Mouse (Mus musculus): ENCODE results near the gene Fam155a. TPM values are rescaled to one million over a fixed set of nuclear protein-coding genes. Genes with fewer than 3 reads are reported as not detected.

The Fam155a gene
- total and polyA plus RNA-seq, 2 experiments from 2014 or later: 0.04 to 1.4 TPM

DNA sequence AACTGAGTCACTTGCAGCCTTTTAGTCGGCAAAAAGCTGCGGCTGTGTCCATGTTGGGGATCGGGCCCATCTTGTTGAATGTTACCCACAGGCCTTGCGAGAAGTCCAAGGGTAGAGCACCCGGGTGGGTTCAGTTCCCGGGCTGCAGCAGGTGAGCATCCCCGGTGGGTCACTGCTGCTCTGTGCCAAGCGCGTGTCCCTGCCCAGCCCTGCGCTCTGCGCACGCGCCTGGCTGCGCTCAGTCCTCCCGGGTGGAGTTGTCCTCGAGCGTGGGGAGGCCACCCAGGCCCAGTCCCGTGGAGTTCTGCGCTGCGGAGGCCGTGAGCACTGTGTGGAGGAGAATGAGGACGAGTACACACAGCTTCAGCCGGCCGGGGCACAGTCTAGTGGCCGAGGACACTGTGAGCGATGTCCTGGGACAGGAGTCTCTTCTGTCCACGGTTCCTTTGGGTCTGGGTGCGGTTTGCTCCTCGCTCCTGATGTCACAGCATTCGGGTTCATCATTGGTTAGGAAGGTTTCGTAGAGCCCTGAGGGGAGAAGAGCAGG is 563.4 kb downstream of the Fam155a start:
- no peak overlapping the region for H3K9ac ChIP-seq (replicated peaks; ENCODE audit: low read depth, low read length)
- no peak overlapping the region for H3K4me3 ChIP-seq (ENCODE audit: low read depth, low read length)
- H3K4me1 ChIP-seq (ENCODE audit: control insufficient read depth, insufficient read depth): no peaks in the 10 kb centered on the region
- no peak for TF ChIP-seq EP300 (IDR thresholded peaks at IDR 0.05; ENCODE audit: low read depth)
- TF ChIP-seq CTCF (IDR thresholded peaks at IDR 0.05; ENCODE audit: low read depth): no peak
- H3K4me2 ChIP-seq (ENCODE audit: low read depth, low read length): no peak overlapping the region
- H3K9me3 ChIP-seq (replicated peaks; ENCODE audit: control insufficient read depth, low read length): no peaks in the 10 kb centered on the region
- no peak for DNase-seq (ENCODE audit: low spot score)
- no peak for ATAC-seq (ENCODE audit: insufficient read depth, low read depth)
- 90% methylated on average over 31 of the region's 31 CpGs for WGBS
- no peak overlapping the region for H3K27ac ChIP-seq (ENCODE audit: low read depth)
- H3K27me3 ChIP-seq (ENCODE audit: control insufficient read depth, insufficient read depth, low read length): no peaks in the 10 kb centered on the region
- no peaks in the 10 kb centered on the region for H3K36me3 ChIP-seq (replicated peaks; ENCODE audit: control insufficient read depth, insufficient read depth, low read length)

DNA sequence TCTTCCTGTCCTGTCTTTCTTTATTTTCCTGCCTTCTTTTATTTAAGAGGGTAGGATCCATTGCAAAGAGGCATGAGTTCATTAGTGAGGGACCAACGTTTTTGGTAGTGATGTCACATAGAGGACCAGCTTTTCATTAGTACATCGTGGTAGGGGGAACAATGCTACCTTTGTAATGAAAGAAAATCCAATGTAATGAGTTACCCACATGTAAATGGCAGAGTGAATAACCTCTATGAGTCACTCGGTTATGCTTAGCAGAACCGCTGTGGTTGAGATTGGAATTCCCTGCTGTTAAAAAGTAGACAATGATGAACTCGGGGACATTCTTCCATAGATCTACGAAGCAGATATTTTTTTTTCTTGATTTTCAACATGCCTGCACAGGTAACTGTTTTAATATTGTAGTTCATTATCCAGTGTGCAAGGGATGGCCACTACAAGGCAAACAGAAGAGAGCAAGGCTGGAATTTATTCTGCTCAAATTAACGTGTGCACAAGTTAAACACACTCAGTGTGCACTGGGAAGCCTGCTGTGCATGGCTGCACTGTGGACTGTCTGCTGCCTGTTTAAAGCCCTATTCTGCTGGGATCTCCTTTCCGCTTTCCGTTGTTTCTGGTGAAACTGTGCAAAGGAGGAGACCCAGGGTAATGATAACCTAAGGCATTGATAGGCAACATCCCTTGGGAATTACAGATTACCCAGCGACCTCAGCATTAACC is 566.5 kb downstream of the Fam155a start:
- 61% methylated on average over 10 of the region's 10 CpGs for WGBS
- no peak for ATAC-seq (ENCODE audit: insufficient read depth, low read depth)

DNA sequence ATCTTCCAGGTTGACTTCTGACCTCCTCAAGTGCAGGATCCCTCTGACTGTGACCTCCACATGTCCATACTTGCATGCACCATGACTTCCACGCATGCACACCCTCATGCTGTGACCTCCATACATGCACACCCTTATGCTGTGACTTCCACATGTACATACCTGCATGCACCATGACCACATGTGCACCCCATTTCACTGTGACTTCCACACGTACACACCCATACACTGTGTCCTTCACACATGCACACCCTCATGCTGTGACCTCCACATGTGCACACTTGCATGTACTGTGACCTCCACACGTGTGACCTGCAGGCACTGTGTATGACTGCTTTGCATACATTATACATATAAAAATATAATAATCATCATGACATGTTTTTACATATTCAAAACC is 570.9 kb downstream of the Fam155a start:
- H3K36me3 ChIP-seq (replicated peaks; ENCODE audit: control insufficient read depth, insufficient read depth, low read length): no peaks in the 10 kb centered on the region
- ATAC-seq (ENCODE audit: insufficient read depth, low read depth) (no peak), DNase-seq (ENCODE audit: low spot score) (no peak)
- no peak overlapping the region for H3K4me2 ChIP-seq (ENCODE audit: low read depth, low read length)
- H3K4me1 ChIP-seq (ENCODE audit: control insufficient read depth, insufficient read depth): no peaks in the 10 kb centered on the region; the same call in none of the 2 replicates
- no peak overlapping the region for H3K9ac ChIP-seq (replicated peaks; ENCODE audit: low read depth, low read length)
- TF ChIP-seq EP300 (IDR thresholded peaks at IDR 0.05; ENCODE audit: low read depth): no peak
- no peak for TF ChIP-seq CTCF (IDR thresholded peaks at IDR 0.05; ENCODE audit: low read depth)
- no peaks in the 10 kb centered on the region for H3K9me3 ChIP-seq (replicated peaks; ENCODE audit: control insufficient read depth, low read length)
- H3K4me3 ChIP-seq (ENCODE audit: low read depth, low read length): no peak overlapping the region
- H3K27ac ChIP-seq (ENCODE audit: low read depth): no peak overlapping the region
- H3K27me3 ChIP-seq (ENCODE audit: control insufficient read depth, insufficient read depth, low read length): no peaks in the 10 kb centered on the region
- 73% methylated on average over 3 of the region's 3 CpGs for WGBS

More for the DNA sequence above, 566.5 kb downstream of the Fam155a start:
- H3K9me3 ChIP-seq (replicated peaks; ENCODE audit: control insufficient read depth, low read length): no peaks in the 10 kb centered on the region
- H3K36me3 ChIP-seq (replicated peaks; ENCODE audit: control insufficient read depth, insufficient read depth, low read length): no peaks in the 10 kb centered on the region
- H3K4me2 ChIP-seq (ENCODE audit: low read depth, low read length): no peak overlapping the region
- H3K27ac ChIP-seq (ENCODE audit: low read depth): no peak overlapping the region
- no peak overlapping the region for H3K4me3 ChIP-seq (ENCODE audit: low read depth, low read length)
- H3K9ac ChIP-seq (replicated peaks; ENCODE audit: low read depth, low read length): no peak overlapping the region
- no peaks in the 10 kb centered on the region for H3K4me1 ChIP-seq (ENCODE audit: control insufficient read depth, insufficient read depth)
- H3K27me3 ChIP-seq (ENCODE audit: control insufficient read depth, insufficient read depth, low read length): no peaks in the 10 kb centered on the region
- DNase-seq (ENCODE audit: low spot score): no peak
- TF ChIP-seq CTCF (IDR thresholded peaks at IDR 0.05; ENCODE audit: low read depth): no peak
- TF ChIP-seq EP300 (IDR thresholded peaks at IDR 0.05; ENCODE audit: low read depth): no peak

DNA sequence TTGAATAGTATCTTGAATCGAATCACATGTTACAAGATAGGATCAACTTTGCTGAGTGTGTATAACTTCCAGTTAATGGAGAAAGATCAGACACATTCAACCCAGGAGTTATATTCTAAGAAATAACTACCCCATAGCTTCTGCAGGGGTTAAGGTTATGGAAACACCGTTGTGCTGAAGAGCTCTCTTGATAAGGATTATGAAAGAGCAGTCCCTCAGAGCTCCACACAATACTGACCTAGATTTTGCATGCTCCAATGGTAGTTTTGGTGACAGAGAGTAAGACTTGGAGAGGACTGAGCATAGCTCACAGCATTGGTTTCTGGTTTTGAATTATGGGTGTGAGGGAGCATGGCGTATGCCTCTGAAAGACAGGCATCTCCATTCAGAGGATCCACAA is 579.3 kb downstream of the Fam155a start:
- no peak overlapping the region for H3K9ac ChIP-seq (replicated peaks; ENCODE audit: low read depth, low read length)
- WGBS: 59% methylated on average over 3 of the region's 3 CpGs
- ATAC-seq (ENCODE audit: insufficient read depth, low read depth) (no peak), DNase-seq (ENCODE audit: low spot score) (no peak)
- H3K4me3 ChIP-seq (ENCODE audit: low read depth, low read length): no peak overlapping the region
- H3K4me2 ChIP-seq (ENCODE audit: low read depth, low read length): no peak overlapping the region
- no peaks in the 10 kb centered on the region for H3K36me3 ChIP-seq (replicated peaks; ENCODE audit: control insufficient read depth, insufficient read depth, low read length)
- H3K27me3 ChIP-seq (ENCODE audit: control insufficient read depth, insufficient read depth, low read length): no peaks in the 10 kb centered on the region
- no peaks in the 10 kb centered on the region for H3K4me1 ChIP-seq (ENCODE audit: control insufficient read depth, insufficient read depth)
- H3K9me3 ChIP-seq (replicated peaks; ENCODE audit: control insufficient read depth, low read length): no peaks in the 10 kb centered on the region
- no peak overlapping the region for H3K27ac ChIP-seq (ENCODE audit: low read depth)
- no peak for TF ChIP-seq EP300 (IDR thresholded peaks at IDR 0.05; ENCODE audit: low read depth)
- no peak for TF ChIP-seq CTCF (IDR thresholded peaks at IDR 0.05; ENCODE audit: low read depth)

DNA sequence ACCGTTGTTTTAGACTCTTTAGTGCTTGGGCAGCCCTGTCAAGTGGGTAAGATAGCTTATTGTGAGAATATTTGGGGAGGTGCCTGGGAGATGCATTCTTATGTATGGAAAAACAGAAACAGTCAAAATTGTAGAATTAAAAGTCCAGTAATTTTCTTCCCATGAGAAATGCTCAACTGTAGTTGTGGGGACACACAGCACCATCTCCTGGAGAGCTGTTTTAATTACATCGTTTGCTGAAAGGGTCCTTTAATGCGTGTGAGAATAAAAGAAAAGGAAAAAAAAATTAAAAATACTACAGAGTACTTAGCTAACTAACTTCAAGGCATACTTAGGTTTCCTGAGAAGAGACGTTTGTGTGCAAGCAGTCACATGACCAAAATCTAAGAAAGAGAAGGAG is 582.3 kb downstream of the Fam155a start:
- ATAC-seq (ENCODE audit: insufficient read depth, low read depth) (no peak), DNase-seq (ENCODE audit: low spot score) (no peak)
- no peak overlapping the region for H3K9ac ChIP-seq (replicated peaks; ENCODE audit: low read depth, low read length)
- H3K4me2 ChIP-seq (ENCODE audit: low read depth, low read length): no peak overlapping the region
- no peaks in the 10 kb centered on the region for H3K27me3 ChIP-seq (ENCODE audit: control insufficient read depth, insufficient read depth, low read length)
- no peaks in the 10 kb centered on the region for H3K4me1 ChIP-seq (ENCODE audit: control insufficient read depth, insufficient read depth)
- H3K36me3 ChIP-seq (replicated peaks; ENCODE audit: control insufficient read depth, insufficient read depth, low read length): no peaks in the 10 kb centered on the region
- H3K9me3 ChIP-seq (replicated peaks; ENCODE audit: control insufficient read depth, low read length): no peaks in the 10 kb centered on the region
- no peak for TF ChIP-seq EP300 (IDR thresholded peaks at IDR 0.05; ENCODE audit: low read depth)
- TF ChIP-seq CTCF (IDR thresholded peaks at IDR 0.05; ENCODE audit: low read depth): peak; percentile 56
- no peak overlapping the region for H3K4me3 ChIP-seq (ENCODE audit: low read depth, low read length)
- no peak overlapping the region for H3K27ac ChIP-seq (ENCODE audit: low read depth)
- 31% methylated on average over 4 of the region's 4 CpGs for WGBS

Data from heart, postnatal 0 days (tissue).